Mouse (Mus musculus) myocyte (in vitro differentiated cells): ENCODE measurements around the gene Olig2.

Source experiments
- CEBPB ChIP-seq: IDR thresholded peaks from 2 replicates; pipeline ENCODE4 v1.6.1; 2011; ENCODE audit warnings: mild to moderate bottlenecking, moderate library complexity; ENCODE audit not compliant: poor library complexity, insufficient read depth, severe bottlenecking
- MAX ChIP-seq: IDR thresholded peaks from one replicate; pipeline ENCODE4 v1.6.1; 2011; ENCODE audit warnings: low read depth, mild to moderate bottlenecking, control low read depth

- TF ChIP-seq CEBPB (no peak), MAX (no peak)
Observed at GRCm38 (mm10) chr16:91270212-91270971, 45.1 kb downstream of the Olig2 start.
